Mouse (Mus musculus) G1E (cell line): ENCODE measurements around the gene Vcan. TPM values are rescaled to one million over a fixed set of nuclear protein-coding genes. Genes with fewer than 3 reads are reported as not detected.
A peak's percentile ranks its signal among the peaks of the same experiment; 100 is the strongest.

Experiments
- ATAC-seq: 2 replicates; pipeline ENCODE4 v1.8.0; 2016; ENCODE audit warnings: mild to moderate bottlenecking; ENCODE audit not compliant: insufficient number of reproducible peaks, poor library complexity, low FRiP score, severe bottlenecking; ENCODE audit errors: extremely low read depth
- DNase-seq: peaks from one replicate; pipeline ENCODE4 v3.0.0; 2012; ENCODE audit warnings: low spot score
- H3K27me3 ChIP-seq: 2 replicates; pipeline ENCODE4 v1.6.1; 2012; ENCODE audit warnings: mild to moderate bottlenecking, low read length, inconsistent platforms; ENCODE audit not compliant: insufficient read depth
- H3K36me3 ChIP-seq: replicated peaks from 2 replicates; pipeline ENCODE3; 2012; ENCODE audit warnings: mild to moderate bottlenecking, inconsistent platforms
- H3K4me1 ChIP-seq: 2 replicates; pipeline ENCODE4 v1.6.1; 2012; ENCODE audit warnings: low read depth, low read length, inconsistent platforms, mixed read lengths; ENCODE audit not compliant: insufficient read depth
- H3K4me3 ChIP-seq: 2 replicates; pipeline ENCODE4 v1.5.1; 2012; ENCODE audit warnings: low read depth, mild to moderate bottlenecking, inconsistent platforms, low read length, moderate library complexity, mixed read lengths
- H3K9me3 ChIP-seq: replicated peaks from 2 replicates; pipeline ENCODE4 v1.6.1; 2012; ENCODE audit warnings: inconsistent platforms
- CTCF ChIP-seq: IDR thresholded peaks from 2 replicates; pipeline ENCODE4 v1.5.1; 2012; ENCODE audit warnings: low read depth, low read length, inconsistent platforms, mixed read lengths
- GATA1 ChIP-seq: IDR thresholded peaks from 2 replicates; pipeline ENCODE4 v1.6.1; 2012; ENCODE audit warnings: borderline replicate concordance, low read length, inconsistent platforms, mixed read lengths
- GATA2 ChIP-seq: IDR thresholded peaks from 2 replicates; pipeline ENCODE4 v1.6.1; 2012; ENCODE audit warnings: low read depth, low read length, inconsistent platforms, borderline replicate concordance
- POLR2AphosphoS5 ChIP-seq: IDR thresholded peaks from 2 replicates; pipeline ENCODE4 v1.6.1; 2012; ENCODE audit warnings: low read depth, low read length, inconsistent platforms; ENCODE audit not compliant: insufficient replicate concordance
- TAL1 ChIP-seq: conservative IDR thresholded peaks from 2 replicates; pipeline ENCODE4 v1.6.1; 2012; ENCODE audit warnings: low read depth, low read length, inconsistent platforms, mixed read lengths
- polyA plus RNA-seq: library from polyadenylated mRNA; stranded (reverse); fragments of >175 nt; gene quantifications from 2 replicates; pipeline ENCODE4 v1.2.3, GENCODE M21; 2012
- total RNA-seq, 2 experiments: library from RNA; stranded (forward) in 1 of 2; stranded (reverse) in 1 of 2; fragments of 200-1000 nt in 1 of 2; fragments of >200 nt in 1 of 2; fragmentation: Nextera tagmentation in 1 of 2; gene quantifications; 2 replicates each; pipeline ENCODE4 v1.2.3; 2014 to 2017

The Vcan gene
- total and polyA plus RNA-seq, 3 experiments = 0.22 TPM; not detected in 2

DNA sequence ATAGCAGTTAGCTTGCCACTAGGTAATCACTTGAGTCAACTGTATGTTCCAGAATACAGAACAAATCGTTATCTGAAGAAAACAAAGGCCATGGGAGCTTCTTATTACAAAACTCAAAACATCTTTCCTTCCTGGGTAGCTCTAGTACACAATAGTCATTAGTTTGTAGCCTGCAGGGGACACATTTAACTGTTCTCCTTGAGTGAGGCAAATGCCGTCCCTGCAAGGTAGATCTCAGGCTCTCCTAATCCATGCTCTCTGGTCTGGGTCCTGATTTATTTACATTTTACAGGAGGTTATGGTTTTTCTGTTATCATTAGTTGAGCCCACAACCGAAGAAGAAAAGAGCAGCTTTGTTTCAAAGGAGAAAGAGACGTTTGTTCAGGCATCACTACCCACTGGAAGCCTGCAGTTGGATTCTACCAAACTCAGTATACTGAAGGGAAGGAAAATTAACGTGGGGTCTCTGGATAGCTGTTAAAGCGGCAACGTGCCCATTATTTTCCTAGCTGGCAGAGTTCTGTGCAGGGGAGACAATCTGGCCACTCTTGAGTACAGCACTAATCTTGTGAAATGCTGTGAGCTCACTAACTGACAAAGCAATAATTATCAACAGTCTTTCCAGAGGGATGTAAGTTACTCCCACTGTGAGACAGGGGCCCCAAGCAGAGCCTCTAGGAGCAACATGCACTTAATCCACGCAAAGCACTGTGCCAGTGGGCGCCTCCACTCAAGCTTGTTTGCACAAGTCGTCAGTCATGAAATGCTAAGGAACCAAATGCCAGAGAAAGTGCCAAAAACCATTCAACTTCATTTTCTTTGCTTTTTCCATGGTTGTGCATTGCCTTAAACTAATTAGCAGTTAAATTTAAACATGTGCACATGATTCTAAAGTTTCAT lies 73.1 kb downstream of the Vcan start:
- DNase-seq (no peak), ATAC-seq (no peak)
- Histone ChIP-seq H3K9me3 (no peaks in the 10 kb centered on the region), H3K4me1 (no peaks in the 10 kb centered on the region), H3K27me3 (no peaks in the 10 kb centered on the region), H3K36me3 (no peaks in the 10 kb centered on the region), H3K4me3 (no peak overlapping the region)
- TF ChIP-seq TAL1 (no peak), CTCF (no peak), GATA1 (no peak), POLR2AphosphoS5 (no peak), GATA2 (no peak)

DNA sequence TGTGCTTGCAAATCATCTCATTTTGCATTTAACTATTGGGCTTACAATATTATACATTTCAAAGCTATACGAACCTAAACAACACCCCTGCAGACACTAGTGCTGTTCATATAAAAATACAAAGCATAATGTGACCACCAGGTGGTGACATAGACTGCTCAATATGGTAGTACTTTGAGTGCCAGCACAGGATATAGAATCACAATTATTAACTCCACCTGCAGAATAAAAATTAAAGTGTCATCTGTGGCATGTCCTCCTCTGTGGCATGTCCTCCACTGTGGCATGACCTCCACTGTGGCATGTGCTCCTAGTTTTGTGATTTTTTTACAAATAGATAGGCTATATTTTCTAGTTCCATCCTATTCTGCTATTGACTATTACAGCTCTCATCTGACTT lies 74.2 kb downstream of the Vcan start:
- no peaks in the 10 kb centered on the region for H3K36me3 ChIP-seq
- H3K4me3 ChIP-seq = no peak overlapping the region
- DNase-seq = no peak
- ATAC-seq = peak; percentile 49; the same call in 1 of the 2 replicates
- no peak for TF ChIP-seq GATA1
- no peak for TF ChIP-seq TAL1
- no peak for TF ChIP-seq POLR2AphosphoS5
- no peak for TF ChIP-seq GATA2
- no peak for TF ChIP-seq CTCF
- no peaks in the 10 kb centered on the region for H3K27me3 ChIP-seq
- no peaks in the 10 kb centered on the region for H3K4me1 ChIP-seq
- no peaks in the 10 kb centered on the region for H3K9me3 ChIP-seq

DNA sequence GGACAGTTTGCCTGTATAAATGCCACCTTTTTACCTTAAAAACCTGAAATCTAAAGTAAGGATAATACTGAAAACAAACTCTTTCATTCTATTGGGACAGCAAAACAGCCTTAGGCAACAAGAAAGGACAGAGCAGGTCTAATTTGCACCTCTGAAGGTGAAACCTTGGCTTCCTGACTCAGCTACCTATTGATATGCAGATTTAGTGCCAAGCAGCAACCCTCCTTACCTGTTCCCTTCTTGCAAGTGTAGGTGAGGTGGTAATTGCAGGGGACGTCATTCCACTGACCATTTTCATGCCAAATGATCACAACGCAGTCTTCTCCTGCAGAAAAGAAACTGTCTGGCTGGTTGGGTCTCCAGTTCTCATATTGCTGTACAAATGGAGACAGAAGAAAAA lies 80.6 kb downstream of the Vcan start:
- no peak for ATAC-seq
- H3K4me1 ChIP-seq = no peaks in the 10 kb centered on the region
- H3K27me3 ChIP-seq = no peaks in the 10 kb centered on the region
- H3K4me3 ChIP-seq = no peak overlapping the region
- DNase-seq = no peak
- no peak for TF ChIP-seq CTCF
- no peak for TF ChIP-seq GATA1
- TF ChIP-seq TAL1 = no peak
- no peak for TF ChIP-seq POLR2AphosphoS5
- no peak for TF ChIP-seq GATA2
- no peaks in the 10 kb centered on the region for H3K36me3 ChIP-seq
- H3K9me3 ChIP-seq = no peaks in the 10 kb centered on the region

DNA sequence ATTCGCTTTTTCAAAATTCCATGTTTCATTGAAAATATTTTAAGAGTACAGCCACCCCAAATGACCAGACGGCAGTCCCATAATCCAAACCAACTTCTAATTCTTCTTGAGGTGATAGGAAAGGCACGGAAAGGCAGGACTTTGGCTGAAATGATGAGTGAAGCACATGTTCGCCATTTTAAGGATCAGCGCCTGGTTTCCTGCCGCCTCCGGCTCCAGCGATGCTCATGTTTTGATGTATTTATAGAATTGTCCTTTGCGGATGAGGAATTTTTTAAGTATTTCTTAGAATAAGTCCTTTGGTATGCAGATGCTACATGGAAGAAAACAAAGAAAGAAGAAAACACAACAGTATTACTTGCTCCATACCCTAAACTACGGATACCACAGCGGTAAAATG lies 85.3 kb downstream of the Vcan start:
- Histone ChIP-seq H3K4me1 (no peaks in the 10 kb centered on the region), H3K27me3 (no peaks in the 10 kb centered on the region), H3K36me3 (no peaks in the 10 kb centered on the region), H3K9me3 (no peaks in the 10 kb centered on the region), H3K4me3 (no peak overlapping the region)
- DNase-seq (no peak), ATAC-seq (no peak)
- TF ChIP-seq CTCF (no peak), TAL1 (no peak), GATA2 (no peak)

DNA sequence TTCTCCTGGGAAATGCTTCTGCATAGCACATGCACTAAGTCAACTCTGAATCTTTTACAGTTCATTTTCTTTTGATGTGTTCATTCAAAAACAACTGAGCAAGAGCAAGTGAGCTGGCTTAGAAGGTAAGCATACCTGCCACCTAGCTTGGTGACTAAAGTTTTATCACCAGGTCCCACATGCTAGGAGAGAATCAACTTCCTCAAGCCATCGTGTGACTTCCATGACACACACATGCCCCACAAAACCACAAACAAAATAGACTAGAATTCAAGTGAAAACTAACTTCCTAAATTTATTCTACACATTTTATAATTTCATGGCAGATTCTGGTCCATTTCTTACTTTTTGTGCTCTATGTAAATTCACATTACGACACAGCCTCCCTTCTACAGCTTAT lies 89.0 kb downstream of the Vcan start:
- Histone ChIP-seq H3K27me3 (no peaks in the 10 kb centered on the region), H3K9me3 (no peaks in the 10 kb centered on the region), H3K4me1 (no peaks in the 10 kb centered on the region), H3K4me3 (no peak overlapping the region), H3K36me3 (no peaks in the 10 kb centered on the region)
- no peak for DNase-seq
- no peak for ATAC-seq
- TF ChIP-seq CTCF (no peak), GATA1 (no peak), GATA2 (no peak), TAL1 (no peak), POLR2AphosphoS5 (no peak)

DNA sequence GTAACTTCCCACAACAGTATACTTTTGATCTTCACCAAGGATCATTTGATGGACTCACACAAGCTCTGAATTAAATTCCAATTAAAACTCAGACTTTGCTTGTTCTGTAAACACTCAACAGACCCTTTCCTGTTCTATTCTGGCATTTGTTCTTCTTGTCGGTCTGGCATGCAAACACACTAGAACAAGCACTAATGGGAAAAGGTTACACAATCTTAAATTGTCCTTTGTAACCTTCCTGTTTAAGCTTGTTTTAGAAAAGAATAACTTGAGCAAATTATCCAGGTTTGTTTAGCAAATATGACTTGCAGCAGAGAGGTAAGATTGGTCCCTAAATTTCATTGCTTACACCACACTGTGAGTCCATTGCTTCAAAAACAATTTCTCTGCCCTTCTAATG lies 89.5 kb downstream of the Vcan start:
- ATAC-seq = no peak
- no peak overlapping the region for H3K4me3 ChIP-seq
- no peaks in the 10 kb centered on the region for H3K9me3 ChIP-seq
- no peaks in the 10 kb centered on the region for H3K27me3 ChIP-seq
- no peak for DNase-seq
- no peak for TF ChIP-seq CTCF
- no peak for TF ChIP-seq POLR2AphosphoS5
- TF ChIP-seq TAL1 = no peak
- no peak for TF ChIP-seq GATA2
- TF ChIP-seq GATA1 = no peak
- H3K4me1 ChIP-seq = no peaks in the 10 kb centered on the region
- H3K36me3 ChIP-seq = no peaks in the 10 kb centered on the region
